Mouse (Mus musculus): ENCODE data around the gene Als2cr12.
"Not testable (repeated sequence)": the region's sequence is repeated elsewhere in the genome, so short reads cannot be mapped to it uniquely, and the experiment has no call there.

Gene Als2cr12

GRCm38 (mm10) chr1:58614424-58614823 lies 81.4 kb downstream of the Als2cr12 start:
- peak; percentile 57 for DNase-seq (ENCODE audit: low spot score)

GRCm38 (mm10) chr1:58613786-58614185 lies 82.0 kb downstream of the Als2cr12 start:
- DNase-seq (ENCODE audit: low spot score): peak; percentile 14

GRCm38 (mm10) chr1:58610611-58611010 lies 85.2 kb downstream of the Als2cr12 start:
- no peak for DNase-seq (ENCODE audit: low spot score)

- DNase-seq (ENCODE audit: low spot score): peak; percentile 8
These were observed 85.6 kb downstream of the Als2cr12 start for GRCm38 (mm10) chr1:58610166-58610565.

GRCm38 (mm10) chr1:58609591-58609990 lies 86.2 kb downstream of the Als2cr12 start:
- DNase-seq (ENCODE audit: low spot score): not testable (repeated sequence)

GRCm38 (mm10) chr1:58603738-58604137 lies 92.1 kb downstream of the Als2cr12 start:
- no peak for DNase-seq (ENCODE audit: low spot score)

GRCm38 (mm10) chr1:58602681-58603080 lies 93.1 kb downstream of the Als2cr12 start:
- DNase-seq (ENCODE audit: low spot score): peak; percentile 3
